Mouse (Mus musculus) liver, adult 10 weeks (tissue): Measurements from ENCODE around the gene Cntnap1. TPM values are rescaled to one million over a fixed set of nuclear protein-coding genes. Genes with fewer than 3 reads are reported as not detected.

Source experiments
- polyA plus RNA-seq: library from polyadenylated mRNA; stranded (reverse); fragments of 350-450 nt; fragmentation: Illumina TruSeq; extraction: RNeasy Lipid Tissue Mini Kit (QIAGEN cat#74804); gene quantifications from one replicate; pipeline ENCODE4 v1.2.3, GENCODE M21; 2014; ENCODE audit warnings: low read depth, low replicate concordance

Cntnap1 gene
- polyA plus RNA-seq: 0.08 TPM

GRCm38 (mm10) chr11:101170354-101170810 lies at the start of gene Cntnap1:
Cntnap1 (plus strand) TSS chr11:101170523.

GRCm38 (mm10) chr11:101155728-101156371 lies 14.5 kb upstream of the Cntnap1 start, which contains the start of gene Tubg2:
Tubg2 (plus strand) TSS chr11:101155907.

DNA sequence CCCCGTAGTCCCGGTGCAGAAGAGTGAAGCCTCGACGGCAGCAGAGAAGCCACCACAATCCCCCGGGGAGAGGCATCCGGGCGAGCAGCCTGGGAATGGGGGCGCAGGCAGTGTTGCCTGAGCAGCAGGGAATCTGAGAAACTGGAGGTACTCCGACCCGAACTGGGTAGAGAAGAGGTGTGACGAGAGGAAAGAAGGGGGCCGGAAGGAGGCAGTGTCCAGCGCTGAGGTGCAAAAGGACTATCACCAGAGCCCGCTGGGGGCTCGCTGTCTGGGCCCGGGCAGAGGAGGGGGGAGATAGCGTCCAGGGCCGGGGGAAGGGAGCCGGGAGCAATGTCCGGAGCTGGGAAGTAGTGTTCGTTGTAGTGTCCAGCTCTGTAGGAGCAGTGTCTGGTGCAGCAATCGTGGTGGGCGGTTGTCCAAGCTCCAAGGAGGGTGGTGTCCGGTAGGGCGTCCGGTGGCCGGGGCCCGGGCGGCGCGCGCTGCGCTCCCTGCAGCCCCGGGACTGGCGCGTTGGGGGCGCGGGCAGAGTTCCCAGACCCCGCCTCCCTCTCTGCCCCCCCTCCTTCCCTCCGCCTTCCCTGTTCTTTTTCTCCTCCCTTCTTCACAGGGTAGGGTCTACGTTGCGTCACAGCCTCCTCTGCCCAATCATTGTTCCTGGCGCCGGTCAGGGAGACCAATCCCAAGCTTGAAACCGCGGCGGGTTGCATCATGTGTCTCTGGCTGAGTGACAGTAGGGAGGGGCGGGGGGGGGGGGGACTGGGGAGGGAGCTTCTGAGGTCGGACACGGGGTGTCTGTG lies 688 bp downstream of the Cntnap1 start, which contains the start of gene Plekhh3:
Gene Plekhh3 (minus strand): TSS at position 541 of the 800 bp plus-strand sequence.

GRCm38 (mm10) chr11:101174851-101175628 lies 4.7 kb downstream of the Cntnap1 start, which contains the start of gene Ccr10:
Ccr10 (minus strand) TSS chr11:101175443.

DNA sequence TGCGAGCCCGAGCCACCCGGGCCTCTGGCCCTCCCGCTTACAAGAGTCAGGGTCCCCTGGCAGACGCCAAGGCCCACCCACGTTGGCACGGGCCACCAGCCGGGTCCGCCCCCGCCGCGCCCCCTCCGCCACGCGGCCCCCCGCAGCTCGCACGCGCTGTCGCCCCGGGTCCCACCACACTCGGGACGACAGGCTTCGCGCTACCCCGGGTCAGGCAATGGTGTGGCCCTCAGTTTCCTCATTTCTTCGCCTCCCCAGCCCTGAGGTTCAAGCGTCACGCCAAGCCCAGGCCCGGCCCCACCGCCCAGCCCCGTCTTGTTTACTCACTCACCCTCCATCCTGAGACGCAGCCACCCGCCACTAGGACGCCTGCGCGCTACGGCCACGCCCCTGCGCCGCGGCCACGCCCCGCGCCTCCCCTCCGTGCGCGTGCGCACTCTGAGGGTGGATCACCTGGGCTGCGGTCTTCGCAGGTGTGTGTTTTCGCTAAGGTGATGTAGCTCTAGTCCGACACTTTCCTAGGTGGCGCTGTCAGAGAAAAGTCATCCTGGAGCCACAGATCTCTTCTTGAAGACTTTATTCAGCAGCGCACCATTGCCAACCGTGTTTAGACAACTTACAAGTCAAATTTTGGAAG lies 55.9 kb downstream of the Cntnap1 start, which contains the start of gene Ezh1:
Gene Ezh1 (minus strand): TSS at position 399 of the 637 bp plus-strand sequence.

Other genes with a start within 250 kb of the Cntnap1 start
- gene Stat3, start 231.0 kb upstream of the Cntnap1 start, polyA plus RNA-seq: 25.1 TPM
- gene Cavin1, start 199.6 kb upstream of the Cntnap1 start, polyA plus RNA-seq: 3.3 TPM
- gene Atp6v0a1, start 161.1 kb upstream of the Cntnap1 start, polyA plus RNA-seq: 23.9 TPM
- 1.4 TPM for gene Naglu, start 100.5 kb upstream of the Cntnap1 start, polyA plus RNA-seq
- gene Hsd17b1, start 92.1 kb upstream of the Cntnap1 start, polyA plus RNA-seq: not detected
- 11.6 TPM for gene Coasy, start 88.0 kb upstream of the Cntnap1 start, polyA plus RNA-seq
- gene Mlx, start 83.2 kb upstream of the Cntnap1 start, polyA plus RNA-seq: 40.8 TPM
- gene Psmc3ip, start 75.1 kb upstream of the Cntnap1 start, polyA plus RNA-seq: not detected
- gene Retreg3, start 50.6 kb upstream of the Cntnap1 start, polyA plus RNA-seq: 43.4 TPM
- gene Tubg1, start 50.6 kb upstream of the Cntnap1 start, polyA plus RNA-seq: 1.6 TPM
- not detected for gene Tubg2, start 14.6 kb upstream of the Cntnap1 start, polyA plus RNA-seq
- not detected for gene Plekhh3, start 828 bp downstream of the Cntnap1 start, polyA plus RNA-seq
- not detected for gene Ccr10, start 4.9 kb downstream of the Cntnap1 start, polyA plus RNA-seq
- gene Ezh1, start 55.9 kb downstream of the Cntnap1 start, polyA plus RNA-seq: 6.2 TPM
- 4.4 TPM for gene Ramp2, start 75.5 kb downstream of the Cntnap1 start, polyA plus RNA-seq
- gene Vps25, start 83.2 kb downstream of the Cntnap1 start, polyA plus RNA-seq: 82.1 TPM
- gene Wnk4, start 90.0 kb downstream of the Cntnap1 start, polyA plus RNA-seq: not detected
- not detected for gene Cntd1, start 108.5 kb downstream of the Cntnap1 start, polyA plus RNA-seq
- 11.5 TPM for gene Coa3, start 108.6 kb downstream of the Cntnap1 start, polyA plus RNA-seq
- gene Becn1, start 131.8 kb downstream of the Cntnap1 start, polyA plus RNA-seq: 49.8 TPM
- gene Psme3, start 145.7 kb downstream of the Cntnap1 start, polyA plus RNA-seq: 96.3 TPM
- gene Aoc2, start 154.5 kb downstream of the Cntnap1 start, polyA plus RNA-seq: not detected
- 0.16 TPM for gene Aoc3, start 160.1 kb downstream of the Cntnap1 start, polyA plus RNA-seq
- gene G6pc, start 197.0 kb downstream of the Cntnap1 start, polyA plus RNA-seq: 315 TPM
- gene Aarsd1, start 247.1 kb downstream of the Cntnap1 start, polyA plus RNA-seq: 5.7 TPM